Mouse (Mus musculus): ENCODE results near the gene Ttc28. TPM values are rescaled to one million over a fixed set of nuclear protein-coding genes. Genes with fewer than 3 reads are reported as not detected.

Gene Ttc28
- polyA plus RNA-seq, 1 experiment from 2014 or later: 2.9 TPM

GRCm38 (mm10) chr5:111208660-111208969 lies 329.0 kb downstream of the Ttc28 start:
- Histone ChIP-seq H3K4me1 (replicated peaks; ENCODE audit: control insufficient read depth, insufficient read depth, low read length) (no peaks in the 10 kb centered on the region), H3K9ac (ENCODE audit: low read depth, low read length) (no peak overlapping the region), H3K4me2 (replicated peaks; ENCODE audit: low read depth) (no peak overlapping the region), H3K36me3 (ENCODE audit: control insufficient read depth, insufficient read depth) (no peaks in the 10 kb centered on the region), H3K27ac (ENCODE audit: low read depth, low read length) (no peak overlapping the region), H3K4me3 (ENCODE audit: low read depth, low read length) (no peak overlapping the region), H3K9me3 (ENCODE audit: control insufficient read depth) (no peaks in the 10 kb centered on the region), H3K27me3 (replicated peaks; ENCODE audit: control insufficient read depth, insufficient read depth, low read length) (no peaks in the 10 kb centered on the region)
- WGBS: 41% methylated on average over 5 of the region's 5 CpGs
- TF ChIP-seq CTCF (IDR thresholded peaks at IDR 0.05; ENCODE audit: low read depth): peak; percentile 95
- no peak for ATAC-seq

- ATAC-seq: no peak
- H3K9me3 ChIP-seq (ENCODE audit: control insufficient read depth): no peaks in the 10 kb centered on the region
- peak; percentile 17; the same call in 1 of the 2 replicates for TF ChIP-seq CTCF (IDR thresholded peaks at IDR 0.05; ENCODE audit: low read depth)
Measured at GRCm38 (mm10) chr5:111213935-111214450, 334.4 kb downstream of the Ttc28 start.

GRCm38 (mm10) chr5:111214890-111215289 lies 335.3 kb downstream of the Ttc28 start:
- Histone ChIP-seq H3K9me3 (ENCODE audit: control insufficient read depth) (no peaks in the 10 kb centered on the region), H3K27ac (ENCODE audit: low read depth, low read length) (no peak overlapping the region), H3K4me3 (ENCODE audit: low read depth, low read length) (no peak overlapping the region), H3K9ac (ENCODE audit: low read depth, low read length) (no peak overlapping the region), H3K36me3 (ENCODE audit: control insufficient read depth, insufficient read depth) (no peaks in the 10 kb centered on the region), H3K4me1 (replicated peaks; ENCODE audit: control insufficient read depth, insufficient read depth, low read length) (peaks cover 5% of the 10 kb centered on the region), H3K27me3 (replicated peaks; ENCODE audit: control insufficient read depth, insufficient read depth, low read length) (no peaks in the 10 kb centered on the region), H3K4me2 (replicated peaks; ENCODE audit: low read depth) (no peak overlapping the region)
- ATAC-seq: no peak
- WGBS: 77% methylated on average over 13 of the region's 13 CpGs
- no peak for TF ChIP-seq CTCF (IDR thresholded peaks at IDR 0.05; ENCODE audit: low read depth)

More at GRCm38 (mm10) chr5:111213935-111214450, 334.4 kb downstream of the Ttc28 start:
- Histone ChIP-seq H3K27me3 (replicated peaks; ENCODE audit: control insufficient read depth, insufficient read depth, low read length) (no peaks in the 10 kb centered on the region), H3K4me1 (replicated peaks; ENCODE audit: control insufficient read depth, insufficient read depth, low read length) (peaks cover 5% of the 10 kb centered on the region), H3K9ac (ENCODE audit: low read depth, low read length) (no peak overlapping the region), H3K4me2 (replicated peaks; ENCODE audit: low read depth) (no peak overlapping the region), H3K36me3 (ENCODE audit: control insufficient read depth, insufficient read depth) (no peaks in the 10 kb centered on the region), H3K27ac (ENCODE audit: low read depth, low read length) (no peak overlapping the region), H3K4me3 (ENCODE audit: low read depth, low read length) (no peak overlapping the region)
- 65% methylated on average over 8 of the region's 8 CpGs for WGBS

DNA sequence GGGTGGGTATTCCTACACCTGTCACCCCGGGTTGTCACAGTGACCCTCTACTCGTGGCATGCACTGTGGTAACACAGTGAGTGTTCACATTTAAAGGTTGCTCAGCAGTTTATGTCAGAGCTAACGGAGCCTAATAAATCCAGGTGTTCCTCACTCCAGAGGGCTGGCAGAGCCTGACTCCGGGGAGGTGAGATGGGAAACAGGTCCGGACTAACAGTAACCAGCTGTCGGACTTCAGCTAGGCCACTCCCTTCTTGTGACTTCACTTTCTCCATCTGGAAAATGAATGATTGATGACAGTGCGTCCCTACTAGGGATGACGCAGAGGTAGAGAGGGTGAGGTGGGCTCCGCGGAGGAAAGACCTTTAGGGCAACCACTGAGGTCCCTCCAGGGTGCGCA lies 336.1 kb downstream of the Ttc28 start:
- Histone ChIP-seq H3K27me3 (replicated peaks; ENCODE audit: control insufficient read depth, insufficient read depth, low read length) (no peaks in the 10 kb centered on the region), H3K36me3 (ENCODE audit: control insufficient read depth, insufficient read depth) (no peaks in the 10 kb centered on the region), H3K27ac (ENCODE audit: low read depth, low read length) (no peak overlapping the region), H3K4me1 (replicated peaks; ENCODE audit: control insufficient read depth, insufficient read depth, low read length) (peaks cover 5% of the 10 kb centered on the region), H3K9me3 (ENCODE audit: control insufficient read depth) (no peaks in the 10 kb centered on the region), H3K9ac (ENCODE audit: low read depth, low read length) (no peak overlapping the region), H3K4me3 (ENCODE audit: low read depth, low read length) (no peak overlapping the region), H3K4me2 (replicated peaks; ENCODE audit: low read depth) (no peak overlapping the region)
- no peak for TF ChIP-seq CTCF (IDR thresholded peaks at IDR 0.05; ENCODE audit: low read depth)
- WGBS: 49% methylated on average over 11 of the region's 11 CpGs
- no peak for ATAC-seq

DNA sequence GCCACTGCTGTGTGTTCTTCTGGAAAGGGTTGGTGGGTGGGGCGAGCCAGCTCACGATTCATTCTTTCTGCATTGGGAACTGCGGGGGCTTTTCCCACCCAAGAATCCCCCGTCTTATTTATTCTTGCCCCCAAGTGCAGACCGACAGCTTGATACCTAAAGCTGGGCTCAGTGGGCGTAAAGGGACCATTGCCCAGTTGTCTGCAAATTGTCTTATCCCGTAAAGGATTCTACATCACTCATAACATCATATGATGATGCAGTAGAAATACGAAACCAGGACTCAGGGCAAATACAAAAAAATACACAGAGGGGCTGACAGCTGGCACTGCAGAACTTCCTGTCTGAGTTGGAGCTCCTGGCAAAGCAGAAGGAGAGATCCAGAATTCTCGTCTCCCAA lies 336.6 kb downstream of the Ttc28 start:
- no peak overlapping the region for H3K27ac ChIP-seq (ENCODE audit: low read depth, low read length)
- WGBS: 83% methylated on average over 9 of the region's 9 CpGs
- no peaks in the 10 kb centered on the region for H3K36me3 ChIP-seq (ENCODE audit: control insufficient read depth, insufficient read depth)
- no peak overlapping the region for H3K4me2 ChIP-seq (replicated peaks; ENCODE audit: low read depth)
- no peak for ATAC-seq
- no peak overlapping the region for H3K4me3 ChIP-seq (ENCODE audit: low read depth, low read length)
- H3K27me3 ChIP-seq (replicated peaks; ENCODE audit: control insufficient read depth, insufficient read depth, low read length): no peaks in the 10 kb centered on the region
- H3K9ac ChIP-seq (ENCODE audit: low read depth, low read length): no peak overlapping the region
- H3K9me3 ChIP-seq (ENCODE audit: control insufficient read depth): no peaks in the 10 kb centered on the region
- TF ChIP-seq CTCF (IDR thresholded peaks at IDR 0.05; ENCODE audit: low read depth): no peak
- H3K4me1 ChIP-seq (replicated peaks; ENCODE audit: control insufficient read depth, insufficient read depth, low read length): peaks cover 5% of the 10 kb centered on the region

DNA sequence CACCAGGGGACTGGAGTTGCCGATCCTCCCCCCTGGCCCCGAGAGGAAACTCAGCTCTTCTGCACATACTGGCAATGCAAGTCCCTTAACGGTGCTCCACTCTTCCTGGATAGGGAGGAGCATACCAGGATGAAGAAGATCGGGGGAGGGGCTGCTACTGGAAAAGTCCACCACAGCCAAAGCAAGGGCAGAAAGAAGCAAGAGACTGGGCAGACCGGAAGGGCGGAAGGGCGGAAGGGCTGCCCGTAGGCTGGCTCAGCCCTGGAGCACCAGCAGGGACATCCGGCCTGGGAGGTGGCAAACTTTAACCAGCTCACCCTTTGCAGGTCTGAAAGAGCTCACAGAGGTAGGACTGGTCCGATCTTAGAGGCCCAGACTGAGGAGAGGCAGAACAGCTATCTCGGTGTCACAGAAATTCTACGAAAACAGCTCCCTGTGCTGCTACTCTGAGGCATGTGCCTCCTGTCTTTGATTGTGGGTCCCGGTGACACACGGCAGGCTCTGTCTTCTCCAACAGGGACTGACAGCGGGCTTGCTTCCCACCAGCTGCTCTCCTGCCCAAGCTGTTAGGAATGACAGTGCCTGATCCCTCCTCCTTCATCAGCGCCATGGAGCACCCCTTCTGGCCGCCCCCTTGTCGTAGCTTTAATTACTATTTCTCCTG lies 338.0 kb downstream of the Ttc28 start:
- peaks cover 5% of the 10 kb centered on the region for H3K4me1 ChIP-seq (replicated peaks; ENCODE audit: control insufficient read depth, insufficient read depth, low read length)
- peak; percentile 58 for ATAC-seq
- H3K27ac ChIP-seq (ENCODE audit: low read depth, low read length): no peak overlapping the region
- H3K27me3 ChIP-seq (replicated peaks; ENCODE audit: control insufficient read depth, insufficient read depth, low read length): no peaks in the 10 kb centered on the region
- H3K36me3 ChIP-seq (ENCODE audit: control insufficient read depth, insufficient read depth): no peaks in the 10 kb centered on the region; the same call in 1 of the 2 replicates
- peak overlapping the region; percentile 26; the same call in 1 of the 2 replicates for H3K9ac ChIP-seq (ENCODE audit: low read depth, low read length)
- H3K4me2 ChIP-seq (replicated peaks; ENCODE audit: low read depth): peak overlapping the region; percentile 52
- 42% methylated on average over 18 of the region's 18 CpGs for WGBS
- H3K9me3 ChIP-seq (ENCODE audit: control insufficient read depth): no peaks in the 10 kb centered on the region
- TF ChIP-seq CTCF (IDR thresholded peaks at IDR 0.05; ENCODE audit: low read depth): no peak
- H3K4me3 ChIP-seq (ENCODE audit: low read depth, low read length): peak overlapping the region; percentile 1; the same call in 1 of the 2 replicates

All from intestine, postnatal 0 days (tissue).